8 mouse cellular contexts compared by ENCODE assay signal in genomic region chr2:30134378-30134711, GRCm38 (mm10). TPM values are rescaled to one million over a fixed set of nuclear protein-coding genes. Genes with fewer than 3 reads are reported as not detected.
DNase-seq lines count a peak whose midpoint lies in the region; ATAC-seq and TF ChIP-seq lines count a peak whose summit lies in the region.

No protein-coding gene starts in this region.

- TF ChIP-seq POLR2A in embryonic fibroblast, embryonic 13.5 days (IDR thresholded peaks at IDR 0.05; ENCODE audit: low read depth, low read length), result no peak

- WGBS in lung, embryonic 15.5 days, result 13% methylated on average over 6 of the region's 6 CpGs
- WGBS in neural tube, embryonic 14.5 days, result 27% methylated on average over 6 of the region's 6 CpGs

- H3K36me3 ChIP-seq in lung, embryonic 15.5 days, result peaks cover 18% of the 10 kb centered on the region; the same call in 1 of the 2 replicates
- peaks cover 9% of the 10 kb centered on the region; the same call in 1 of the 2 replicates for H3K36me3 ChIP-seq in neural tube, embryonic 14.5 days (ENCODE audit: control insufficient read depth, insufficient read depth, low read length)

- DNase-seq in lung, postnatal 10 days, result no peak
- DNase-seq in kidney, postnatal 10 days, result peak; percentile 26
- no peak for DNase-seq in frontal cortex, postnatal 36 days (ENCODE audit: low spot score in 2 of 2)
- no peak for DNase-seq in left cerebral cortex, adult 9 months (ENCODE audit: low spot score in 2 of 2)
- DNase-seq in gastrocnemius, postnatal 4 days (ENCODE audit: low spot score in 2 of 2), result no peak

- peaks cover 20% of the 10 kb centered on the region for H3K4me1 ChIP-seq in lung, embryonic 15.5 days
- peaks cover 2% of the 10 kb centered on the region; the same call in 1 of the 2 replicates for H3K4me1 ChIP-seq in embryonic fibroblast, embryonic 13.5 days (ENCODE audit: control insufficient read depth, insufficient read depth, low read length)
- H3K4me1 ChIP-seq in neural tube, embryonic 14.5 days (ENCODE audit: control insufficient read depth, insufficient read depth, low read length), result peaks cover 18% of the 10 kb centered on the region

- H3K9ac ChIP-seq in lung, embryonic 15.5 days, result peak overlapping the region; percentile 63
- H3K9ac ChIP-seq in neural tube, embryonic 14.5 days (replicated peaks; ENCODE audit: low read depth, low read length), result peak overlapping the region; percentile 79

- peak overlapping the region; percentile 72 for H3K27ac ChIP-seq in lung, embryonic 15.5 days
- no peak overlapping the region for H3K27ac ChIP-seq in embryonic fibroblast, embryonic 13.5 days (ENCODE audit: insufficient read depth, low read length)
- H3K27ac ChIP-seq in neural tube, embryonic 14.5 days (ENCODE audit: low read depth, low read length), result peak overlapping the region; percentile 70; the same call in 1 of the 2 replicates

- peak overlapping the region; percentile 64 for H3K4me2 ChIP-seq in lung, embryonic 15.5 days
- peak overlapping the region; percentile 96 for H3K4me2 ChIP-seq in neural tube, embryonic 14.5 days (ENCODE audit: low read depth, low read length)

- H3K4me3 ChIP-seq in lung, embryonic 15.5 days, result peak overlapping the region; percentile 65
- H3K4me3 ChIP-seq in embryonic fibroblast, embryonic 13.5 days (ENCODE audit: insufficient read depth, low read length), result peak overlapping the region; percentile 87
- peak overlapping the region; percentile 82 for H3K4me3 ChIP-seq in neural tube, embryonic 14.5 days (ENCODE audit: low read depth, low read length)

- H3K9me3 ChIP-seq in lung, embryonic 15.5 days, result no peaks in the 10 kb centered on the region
- H3K9me3 ChIP-seq in neural tube, embryonic 14.5 days (ENCODE audit: control insufficient read depth, low read length), result no peaks in the 10 kb centered on the region

- no peak for ATAC-seq in lung, embryonic 15.5 days (ENCODE audit: borderline replicate concordance, extremely low read depth, low FRiP score, low TSS enrichment)
- ATAC-seq in neural tube, embryonic 14.5 days (ENCODE audit: low read depth), result 0 out of 2 replicates have a peak, but pooled peaks have one; percentile 16

- no peak for TF ChIP-seq CTCF in embryonic fibroblast, embryonic 13.5 days (IDR thresholded peaks at IDR 0.05; ENCODE audit: borderline replicate concordance, insufficient read depth, low read length)

- no peaks in the 10 kb centered on the region for H3K27me3 ChIP-seq in lung, embryonic 15.5 days
- no peaks in the 10 kb centered on the region for H3K27me3 ChIP-seq in neural tube, embryonic 14.5 days (ENCODE audit: control insufficient read depth, insufficient read depth, low read length)

RNA-seq across cellular contexts. Expression of gene Tbc1d13, which starts 0.8 kb away (rescaled TPM):
- 8.3 and 9.5 TPM in 2 replicates for polyA plus RNA-seq in lung, embryonic 15.5 days (2015; fragmentation: Nextera tagmentation; extraction: Ambion mirVana)
- 39.8 and 41.0 TPM in 2 replicates for polyA plus RNA-seq in embryonic fibroblast, embryonic 13.5 days (2011; ENCODE audit: insufficient read length, low read depth, missing spikeins)
- 20.3 and 23.6 TPM in 2 replicates for polyA plus RNA-seq in neural tube, embryonic 14.5 days (2014; fragmentation: Nextera tagmentation; extraction: Ambion mirVana)
- 10 to 100 TPM; 24.7 to 26.2 TPM for total RNA-seq in gastrocnemius, postnatal 4 days (2021)

RNA-seq across cellular contexts. Expression of gene Zer1, which starts 10.0 kb away (rescaled TPM):
- polyA plus RNA-seq in lung, embryonic 15.5 days (2015; fragmentation: Nextera tagmentation; extraction: Ambion mirVana), result 6.5 and 8.1 TPM in 2 replicates
- polyA plus RNA-seq in embryonic fibroblast, embryonic 13.5 days (2011; ENCODE audit: insufficient read length, low read depth, missing spikeins), result 15.2 and 21.4 TPM in 2 replicates
- polyA plus RNA-seq in neural tube, embryonic 14.5 days (2014; fragmentation: Nextera tagmentation; extraction: Ambion mirVana), result 16.0 and 20.9 TPM in 2 replicates
- total RNA-seq in gastrocnemius, postnatal 4 days (2021), result 10 to 100 TPM; 24.6 to 27.1 TPM

RNA-seq across cellular contexts. Expression of gene Endog, which starts 36.9 kb away (rescaled TPM):
- polyA plus RNA-seq in lung, embryonic 15.5 days (2015; fragmentation: Nextera tagmentation; extraction: Ambion mirVana), result 16.2 and 16.7 TPM in 2 replicates
- polyA plus RNA-seq in embryonic fibroblast, embryonic 13.5 days (2011; ENCODE audit: insufficient read length, low read depth, missing spikeins), result 4.7 and 6.2 TPM in 2 replicates
- polyA plus RNA-seq in neural tube, embryonic 14.5 days (2014; fragmentation: Nextera tagmentation; extraction: Ambion mirVana), result 27.1 and 30.4 TPM in 2 replicates
- 10 to 100 TPM; 26.3 to 27.6 TPM for total RNA-seq in gastrocnemius, postnatal 4 days (2021)

RNA-seq across cellular contexts. Expression of gene Zdhhc12, which starts 40.9 kb away (rescaled TPM):
- 31.4 and 32.5 TPM in 2 replicates for polyA plus RNA-seq in lung, embryonic 15.5 days (2015; fragmentation: Nextera tagmentation; extraction: Ambion mirVana)
- 26.8 and 30.5 TPM in 2 replicates for polyA plus RNA-seq in embryonic fibroblast, embryonic 13.5 days (2011; ENCODE audit: insufficient read length, low read depth, missing spikeins)
- polyA plus RNA-seq in neural tube, embryonic 14.5 days (2014; fragmentation: Nextera tagmentation; extraction: Ambion mirVana), result 24.6 and 28.8 TPM in 2 replicates
- 1 to 10 TPM; 4.5 to 5.7 TPM for total RNA-seq in gastrocnemius, postnatal 4 days (2021)

RNA-seq across cellular contexts. Expression of gene Spout1, which starts 43.9 kb away (rescaled TPM):
- polyA plus RNA-seq in lung, embryonic 15.5 days (2015; fragmentation: Nextera tagmentation; extraction: Ambion mirVana), result 70.9 and 71.8 TPM in 2 replicates
- polyA plus RNA-seq in embryonic fibroblast, embryonic 13.5 days (2011; ENCODE audit: insufficient read length, low read depth, missing spikeins), result 20.7 and 22.8 TPM in 2 replicates
- 59.5 and 64.2 TPM in 2 replicates for polyA plus RNA-seq in neural tube, embryonic 14.5 days (2014; fragmentation: Nextera tagmentation; extraction: Ambion mirVana)
- 10 to 100 TPM; 11.9 to 13.6 TPM for total RNA-seq in gastrocnemius, postnatal 4 days (2021)
